Mouse (Mus musculus) C2C12 (cell line): ENCODE measurements around the gene Cox4i2.

Source experiments
- CTCF ChIP-seq: IDR thresholded peaks from one replicate; pipeline ENCODE4 v1.5.1; 2011; ENCODE audit not compliant: control insufficient read depth, insufficient read depth, insufficient read length
- MAX ChIP-seq: IDR thresholded peaks from one replicate; pipeline ENCODE4 v1.6.1; 2011; ENCODE audit warnings: mild to moderate bottlenecking, control low read depth

GRCm38 (mm10) chr2:152709066-152709465 is 44.9 kb upstream of the Cox4i2 start:
- TF ChIP-seq MAX (no peak), CTCF (no peak)
